Mouse (Mus musculus) MEL (cell line): ENCODE measurements around the gene Ogt. TPM values are rescaled to one million over a fixed set of nuclear protein-coding genes. Genes with fewer than 3 reads are reported as not detected.
A peak's percentile ranks its signal among the peaks of the same experiment; 100 is the strongest.

Experiments used
- DNase-seq: peaks from one replicate; pipeline ENCODE4 v3.0.0; 2011; ENCODE audit warnings: low read depth, low spot score
- H3K27ac ChIP-seq: 2 replicates; pipeline ENCODE4 v1.5.1; 2012; ENCODE audit warnings: low read depth, mild to moderate bottlenecking, control low read depth, low read length, moderate library complexity; ENCODE audit not compliant: control insufficient read depth
- H3K27me3 ChIP-seq, 2 experiments: fragments of 150-350 bp in 1 of 2; sonication (generic) in 1 of 2; 2 replicates each; pipeline ENCODE4 v1.6.1; 2012; ENCODE audit warnings: low read length in 2 of 2, mild to moderate bottlenecking in 2 of 2, improper control_type of control experiment in 1 of 2, moderate library complexity in 1 of 2; ENCODE audit not compliant: insufficient read depth in 2 of 2, control insufficient read depth in 1 of 2
- H3K36me3 ChIP-seq, 2 experiments: 2 replicates each; pipeline ENCODE4 v1.6.1; 2012 to 2014; ENCODE audit warnings: low read length in 2 of 2, improper control_type of control experiment in 1 of 2, inconsistent platforms in 1 of 2, mild to moderate bottlenecking in 1 of 2; ENCODE audit not compliant: insufficient read depth in 2 of 2, control insufficient read depth in 1 of 2
- H3K4me1 ChIP-seq, 2 experiments: fragments of 150-350 bp in 1 of 2; sonication (generic) in 1 of 2; 2 replicates each; pipeline ENCODE4 v1.6.1; 2012; ENCODE audit warnings: low read length in 2 of 2, improper control_type of control experiment in 1 of 2, mild to moderate bottlenecking in 1 of 2; ENCODE audit not compliant: insufficient read depth in 2 of 2, control insufficient read depth in 1 of 2
- H3K4me3 ChIP-seq, 2 experiments: fragments of 150-350 bp in 1 of 2; sonication (generic) in 1 of 2; 2 replicates each; pipeline ENCODE4 v1.5.1; 2012; ENCODE audit warnings: low read depth in 2 of 2, low read length in 2 of 2, mild to moderate bottlenecking in 2 of 2, moderate library complexity in 2 of 2, control low read depth in 1 of 2, improper control_type of control experiment in 1 of 2; ENCODE audit not compliant: control insufficient read depth in 1 of 2, insufficient read depth in 1 of 2
- H3K79me2 ChIP-seq: 2 replicates; pipeline ENCODE4 v1.6.1; 2012; ENCODE audit warnings: mild to moderate bottlenecking, low read length, moderate library complexity; ENCODE audit not compliant: control insufficient read depth, poor library complexity, insufficient read depth
- H3K9ac ChIP-seq: 2 replicates; pipeline ENCODE4 v1.6.1; 2012; ENCODE audit warnings: low read depth, mild to moderate bottlenecking, control low read depth, low read length, moderate library complexity; ENCODE audit not compliant: control insufficient read depth, poor library complexity, severe bottlenecking
- H3K9me3 ChIP-seq: fragments of 150-350 bp; sonication (generic); replicated peaks from 2 replicates; pipeline ENCODE4 v1.6.1; 2012; ENCODE audit warnings: mild to moderate bottlenecking, low read length, improper control_type of control experiment, moderate library complexity; ENCODE audit not compliant: insufficient read depth
- BHLHE40 ChIP-seq: IDR thresholded peaks from 2 replicates; pipeline ENCODE4 v1.6.1; 2012; ENCODE audit warnings: low read depth, mild to moderate bottlenecking, inconsistent platforms, low read length, improper control_type of control experiment, borderline replicate concordance
- CHD1 ChIP-seq: IDR thresholded peaks from 2 replicates; pipeline ENCODE4 v1.6.1; 2012; ENCODE audit warnings: low read depth, mild to moderate bottlenecking, inconsistent platforms, low read length, improper control_type of control experiment
- CTCF ChIP-seq, 3 experiments: IDR thresholded peaks in 2 of 3; conservative IDR thresholded peaks in 1 of 3; 2 replicates each; pipeline ENCODE4 v1.5.1; 2011 to 2012; ENCODE audit warnings: low read length in 3 of 3, low read depth in 2 of 3, mild to moderate bottlenecking in 2 of 3, improper control_type of control experiment in 1 of 3, inconsistent platforms in 1 of 3, mixed read lengths in 1 of 3, moderate library complexity in 1 of 3; ENCODE audit not compliant: control insufficient read depth in 1 of 3, insufficient read depth in 1 of 3, poor library complexity in 1 of 3, severe bottlenecking in 1 of 3
- E2F4 ChIP-seq: IDR thresholded peaks from 2 replicates; pipeline ENCODE4 v1.6.1; 2011; ENCODE audit warnings: low read depth, low read length, improper control_type of control experiment, borderline replicate concordance
- EP300 ChIP-seq, 2 experiments: IDR thresholded peaks; 2 replicates each; pipeline ENCODE4 v1.6.1; 2011; ENCODE audit warnings: improper control_type of control experiment in 2 of 2, low read length in 2 of 2, low read depth in 1 of 2, mild to moderate bottlenecking in 1 of 2
- GABPA ChIP-seq: IDR thresholded peaks from 2 replicates; pipeline ENCODE4 v1.6.1; 2012; ENCODE audit warnings: low read depth, mild to moderate bottlenecking, inconsistent platforms, low read length, improper control_type of control experiment, moderate library complexity
- GATA1 ChIP-seq: IDR thresholded peaks from 2 replicates; pipeline ENCODE4 v1.6.1; 2011; ENCODE audit warnings: low read depth, low read length, improper control_type of control experiment
- KAT2A ChIP-seq: conservative IDR thresholded peaks from 2 replicates; pipeline ENCODE4 v1.6.1; 2012; ENCODE audit warnings: low read depth, low read length, improper control_type of control experiment, inconsistent platforms
- MAFK ChIP-seq: IDR thresholded peaks from 2 replicates; pipeline ENCODE4 v1.6.1; 2011; ENCODE audit warnings: low read depth, mild to moderate bottlenecking, low read length, improper control_type of control experiment, borderline replicate concordance
- MAZ ChIP-seq: IDR thresholded peaks from 2 replicates; pipeline ENCODE4 v1.6.1; 2012; ENCODE audit warnings: low read depth, mild to moderate bottlenecking, inconsistent platforms, low read length, improper control_type of control experiment
- MYC ChIP-seq: IDR thresholded peaks from 2 replicates; pipeline ENCODE4 v1.6.1; 2011; ENCODE audit warnings: low read depth, mild to moderate bottlenecking, low read length, improper control_type of control experiment, moderate library complexity
- NRF1 ChIP-seq: IDR thresholded peaks from 2 replicates; pipeline ENCODE4 v1.6.1; 2014; ENCODE audit warnings: low read depth, mild to moderate bottlenecking, inconsistent platforms, low read length, improper control_type of control experiment, moderate library complexity; ENCODE audit not compliant: poor library complexity, insufficient read depth, severe bottlenecking
- POLR2AphosphoS5 ChIP-seq: IDR thresholded peaks from 2 replicates; pipeline ENCODE4 v1.6.1; 2012; ENCODE audit warnings: low read depth, borderline replicate concordance, mild to moderate bottlenecking, inconsistent platforms, low read length, moderate library complexity, mixed read lengths
- RAD21 ChIP-seq: IDR thresholded peaks from 2 replicates; pipeline ENCODE4 v1.6.1; 2011; ENCODE audit warnings: mild to moderate bottlenecking, low read depth, low read length, improper control_type of control experiment
- SIN3A ChIP-seq: IDR thresholded peaks from 2 replicates; pipeline ENCODE4 v1.6.1; 2012; ENCODE audit warnings: low read length, improper control_type of control experiment, inconsistent platforms
- SMC3 ChIP-seq: IDR thresholded peaks from 2 replicates; pipeline ENCODE4 v1.6.1; 2011; ENCODE audit warnings: low read depth, low read length, improper control_type of control experiment
- TAL1 ChIP-seq: IDR thresholded peaks from 2 replicates; pipeline ENCODE4 v1.6.1; 2012; ENCODE audit warnings: mild to moderate bottlenecking, inconsistent platforms, low read length, moderate library complexity, mixed read lengths
- TCF12 ChIP-seq: IDR thresholded peaks from 2 replicates; pipeline ENCODE4 v1.6.1; 2014; ENCODE audit warnings: low read depth, mild to moderate bottlenecking, inconsistent platforms, low read length, improper control_type of control experiment, moderate library complexity
- USF1 ChIP-seq: IDR thresholded peaks from 2 replicates; pipeline ENCODE4 v1.6.1; 2014; ENCODE audit warnings: low read depth, mild to moderate bottlenecking, inconsistent platforms, low read length, improper control_type of control experiment, moderate library complexity
- USF2 ChIP-seq, 2 experiments: IDR thresholded peaks; 2 replicates each; pipeline ENCODE4 v1.6.1; 2011 to 2012; ENCODE audit warnings: improper control_type of control experiment in 2 of 2, low read length in 2 of 2, borderline replicate concordance in 1 of 2, inconsistent platforms in 1 of 2, low read depth in 1 of 2, mild to moderate bottlenecking in 1 of 2; ENCODE audit not compliant: insufficient read depth in 1 of 2
- ZC3H11A ChIP-seq: IDR thresholded peaks from 2 replicates; pipeline ENCODE4 v1.6.1; 2012; ENCODE audit warnings: low read depth, mild to moderate bottlenecking, inconsistent platforms, low read length, improper control_type of control experiment
- ZMIZ1 ChIP-seq: IDR thresholded peaks from 2 replicates; pipeline ENCODE4 v1.6.1; 2012; ENCODE audit warnings: low read depth, mild to moderate bottlenecking, inconsistent platforms, low read length, improper control_type of control experiment, moderate library complexity
- polyA plus RNA-seq, 2 experiments: library from polyadenylated mRNA; stranded (reverse) in 1 of 2; unstranded in 1 of 2; fragments of >175 nt in 1 of 2; fragments of >200 nt in 1 of 2; gene quantifications; 2 replicates each; pipeline versions ENCODE4 v1.2.1 to v1.2.4; 2012; ENCODE audit warnings: low replicate concordance in 2 of 2, low read depth in 1 of 2; ENCODE audit not compliant: insufficient read length in 2 of 2, insufficient read depth in 1 of 2, missing spikeins in 1 of 2
- total RNA-seq: library from RNA; depleted of rRNA; stranded (reverse); fragments of 300-350 nt; gene quantifications from 2 replicates; pipeline ENCODE4 v1.2.3, GENCODE M21; 2012

Gene Ogt
- total and polyA plus RNA-seq, 3 experiments: 20.2 to 41.2 TPM; not detected in 1

DNA sequence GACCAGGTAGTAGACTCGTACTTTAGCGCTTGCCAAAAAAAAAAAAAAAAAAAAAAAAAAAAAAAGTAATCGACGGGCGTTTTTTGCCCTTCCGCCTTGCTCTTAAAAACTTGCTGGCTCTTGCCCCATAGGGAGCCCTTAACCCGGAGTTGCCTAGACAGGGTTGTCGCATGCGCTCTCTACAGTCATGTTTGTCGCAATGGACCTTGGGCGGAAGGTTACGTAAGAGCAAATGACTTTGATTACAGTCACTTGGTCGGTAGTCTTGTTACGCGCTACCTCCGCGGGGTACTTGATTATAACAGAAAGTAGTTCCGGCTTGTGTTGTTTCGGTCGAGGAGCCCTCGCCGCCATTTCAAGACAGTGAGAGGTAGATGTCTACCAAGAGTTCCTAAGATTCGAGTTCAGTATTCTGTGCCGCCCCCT is at the start of gene Ogt (continued):
- TF ChIP-seq MAFK: no peak
- no peak for TF ChIP-seq USF1
- no peak for TF ChIP-seq MAZ

DNA sequence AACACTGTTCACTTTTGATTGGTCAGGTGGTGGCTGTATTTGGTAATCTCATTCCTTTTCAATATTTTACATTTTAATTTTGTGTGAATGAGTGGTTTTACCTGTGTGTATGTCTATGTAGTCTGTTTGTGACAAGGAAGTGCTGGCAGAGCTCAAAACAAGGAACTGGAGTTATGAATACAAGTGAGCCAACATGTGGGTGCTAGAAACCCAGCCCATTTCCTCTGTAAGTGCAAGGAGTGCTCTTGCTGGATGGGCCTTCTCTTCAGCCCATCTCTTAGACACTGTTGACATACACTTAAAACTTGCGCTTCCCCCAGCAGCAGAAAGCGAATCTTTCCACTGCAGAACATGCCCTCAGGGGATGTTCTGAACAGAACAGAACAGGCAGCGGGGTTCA is 23.7 kb upstream of the Ogt start:
- Histone ChIP-seq H3K27me3 (no peaks in the 10 kb centered on the region), H3K4me1 (no peaks in the 10 kb centered on the region), H3K79me2 (no peaks in the 10 kb centered on the region), H3K36me3 (no peaks in the 10 kb centered on the region), H3K9ac (no peak overlapping the region), H3K27ac (no peak overlapping the region), H3K9me3 (no peaks in the 10 kb centered on the region), H3K4me3 (no peak overlapping the region)
- DNase-seq: peak; percentile 18
- no peak for TF ChIP-seq TAL1
- no peak for TF ChIP-seq MYC
- TF ChIP-seq POLR2AphosphoS5: no peak
- no peak for TF ChIP-seq CHD1
- no peak for TF ChIP-seq GATA1
- no peak for TF ChIP-seq EP300 (IDR thresholded peaks at IDR 0.05; ENCODE audit: low read depth in 1 of 2, low read length in 2 of 2)
- TF ChIP-seq NRF1: no peak
- TF ChIP-seq MAZ: no peak
- no peak for TF ChIP-seq SIN3A
- TF ChIP-seq KAT2A: no peak
- no peak for TF ChIP-seq SMC3
- no peak for TF ChIP-seq TCF12
- TF ChIP-seq ZMIZ1: no peak
- no peak for TF ChIP-seq E2F4
- TF ChIP-seq GABPA: no peak
- TF ChIP-seq ZC3H11A: no peak
- no peak for TF ChIP-seq USF2 (IDR thresholded peaks at IDR 0.05; ENCODE audit: borderline replicate concordance in 1 of 2, insufficient read depth in 1 of 2, low read depth in 1 of 2, low read length in 2 of 2)

DNA sequence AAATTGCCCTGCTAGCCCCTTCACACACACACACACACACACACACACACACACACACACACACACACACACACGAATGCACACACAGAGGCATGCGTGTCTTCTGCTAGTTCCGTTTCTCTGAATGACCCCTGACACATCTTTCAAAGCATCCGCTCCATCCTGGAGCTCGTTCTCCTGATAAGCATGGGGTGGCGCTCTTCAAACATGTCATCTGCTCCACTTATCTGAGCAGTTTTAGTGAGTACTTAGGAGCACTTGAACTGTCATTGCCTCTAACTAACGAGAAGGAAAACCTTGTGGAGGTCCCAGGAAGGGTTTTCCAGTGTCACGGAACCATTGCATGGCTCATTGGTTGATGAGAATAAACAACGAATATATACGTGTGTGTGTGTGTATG is 22.0 kb upstream of the Ogt start:
- Histone ChIP-seq H3K79me2 (no peaks in the 10 kb centered on the region), H3K4me1 (no peaks in the 10 kb centered on the region), H3K4me3 (no peak overlapping the region), H3K9ac (no peak overlapping the region), H3K9me3 (no peaks in the 10 kb centered on the region), H3K36me3 (no peaks in the 10 kb centered on the region), H3K27me3 (no peaks in the 10 kb centered on the region), H3K27ac (no peak overlapping the region)
- TF ChIP-seq TAL1: no peak
- TF ChIP-seq SIN3A: no peak
- peak; percentile 48 for TF ChIP-seq SMC3
- TF ChIP-seq RAD21: peak; percentile 39
- peak in 2 of 3 experiments; percentile 16 to 58; a peak in 3 of 6 replicates for TF ChIP-seq CTCF (IDR thresholded peaks at IDR 0.05 in 2 of 3, conservative IDR thresholded peaks at IDR 0.05 in 1 of 3; ENCODE audit: control insufficient read depth in 1 of 3, insufficient read depth in 1 of 3, low read depth in 2 of 3, low read length in 3 of 3, poor library complexity in 1 of 3, severe bottlenecking in 1 of 3)
- no peak for TF ChIP-seq BHLHE40
- peak; percentile 59 for DNase-seq
